Mouse (Mus musculus) T-helper 1 cell (primary cell): Measurements from ENCODE around the gene Atp8a1.

Experiments used
- in situ Hi-C: fragments of 300-600 bp; cut with MboI, MseI; formaldehyde crosslinking; loops from one replicate; pipeline ENCODE4 v1.15.1; 2025; ENCODE audit warnings: high pct_unique_total_duplicates

Atp8a1 gene

DNA sequence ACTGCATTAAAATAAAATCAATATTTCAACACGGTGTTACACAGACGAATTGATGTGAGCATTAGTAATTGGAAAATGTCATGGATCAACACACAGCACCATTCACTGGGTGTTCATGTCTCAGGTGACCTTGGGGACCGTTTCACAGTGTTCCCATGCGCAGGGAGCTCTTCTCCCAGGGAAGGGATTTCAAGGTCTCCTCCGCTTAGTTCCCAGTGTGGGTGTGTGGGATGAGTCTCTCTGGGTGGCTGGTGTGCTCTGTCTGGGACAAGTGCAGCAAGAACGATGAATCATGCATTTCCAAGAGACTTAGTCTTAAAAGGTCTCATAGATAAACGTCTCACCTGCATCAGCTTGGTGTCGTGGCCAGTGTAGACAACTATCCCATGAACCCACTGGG lies 78.5 kb downstream of the Atp8a1 start:
- in situ Hi-C loops: no loop called here

DNA sequence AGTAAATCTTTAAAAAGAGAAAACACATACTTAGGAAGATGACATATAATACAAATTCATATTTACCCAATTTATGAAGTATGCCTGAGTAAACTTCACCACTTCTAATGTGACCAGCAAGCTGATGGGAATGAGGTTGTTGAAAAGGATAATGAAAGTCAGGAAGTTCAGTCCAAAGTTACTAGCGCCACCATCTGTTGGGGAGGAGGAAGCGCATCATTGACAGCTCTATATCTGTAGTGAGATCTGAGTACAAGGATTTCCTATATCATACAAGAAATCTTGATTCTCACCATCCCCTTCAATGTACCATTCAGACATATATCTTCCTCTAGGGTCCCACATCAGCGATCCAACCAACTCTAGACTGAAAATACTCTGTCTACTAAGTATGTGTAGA lies 82.4 kb downstream of the Atp8a1 start:
- in situ Hi-C loops: loop anchor here (5.0 kb wide), 1 partner anchor 348 kb away; no protein-coding TSS in a partner anchor

DNA sequence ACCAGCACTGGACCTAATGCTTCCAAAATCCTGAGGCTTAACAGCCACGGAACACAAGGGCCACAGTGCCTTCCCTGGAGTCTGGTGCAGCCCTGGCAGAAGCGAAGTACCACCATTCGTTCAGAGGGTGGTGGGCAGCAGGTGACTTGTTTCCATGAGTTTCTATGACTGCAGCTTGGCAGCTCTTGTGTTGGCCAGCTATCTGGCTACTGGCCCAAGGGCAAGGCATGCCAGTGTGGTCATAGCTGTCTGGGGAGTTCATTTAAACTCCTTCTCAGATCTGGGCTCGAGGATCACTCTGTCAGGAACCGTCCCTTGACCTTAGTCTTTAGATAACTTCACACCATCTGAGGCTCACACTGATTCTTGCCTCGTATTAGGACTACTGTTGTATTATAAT lies 89.1 kb downstream of the Atp8a1 start:
- in situ Hi-C loops: no loop called here

DNA sequence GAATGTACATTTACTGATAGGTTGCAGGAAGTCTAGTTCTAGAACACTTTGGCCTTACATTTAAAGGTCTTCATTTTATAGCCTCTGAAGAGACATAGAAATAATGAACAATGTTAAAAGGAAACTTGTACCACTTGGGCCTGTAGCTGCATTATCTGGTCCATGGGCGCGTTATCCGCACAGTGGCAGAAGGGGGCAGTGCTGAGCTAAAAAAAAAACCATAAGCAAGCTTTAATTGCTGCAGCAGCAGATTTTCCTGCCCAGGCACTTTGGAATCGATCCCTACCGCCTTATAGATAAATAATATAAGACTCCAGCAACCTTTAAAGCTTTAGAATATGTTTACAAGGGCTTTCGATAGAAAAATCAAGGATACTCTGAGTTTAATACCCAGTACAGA lies 91.1 kb downstream of the Atp8a1 start:
- in situ Hi-C loops: no loop called here

DNA sequence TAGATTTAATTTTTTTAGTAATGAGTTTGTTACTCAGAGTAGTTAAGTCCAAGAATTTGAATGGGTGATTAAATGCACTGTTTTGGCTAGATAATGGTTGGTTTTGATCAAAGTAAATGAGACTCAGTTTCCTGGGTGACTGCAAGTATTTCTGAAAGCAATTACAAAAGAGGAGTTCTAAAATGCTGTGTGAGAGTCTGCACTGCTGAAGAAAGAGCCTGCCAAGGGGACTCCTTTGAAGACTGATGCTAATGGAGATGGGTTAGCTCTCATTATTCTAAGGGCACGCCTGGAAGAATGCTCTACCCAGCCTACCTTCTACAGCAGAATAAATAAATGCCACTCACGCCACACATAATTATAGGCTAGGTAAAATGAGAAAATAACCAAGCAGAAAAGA lies 94.2 kb downstream of the Atp8a1 start:
- in situ Hi-C loops: loop anchor here (5.0 kb wide), 1 partner anchor 259 kb away; no protein-coding TSS in a partner anchor

DNA sequence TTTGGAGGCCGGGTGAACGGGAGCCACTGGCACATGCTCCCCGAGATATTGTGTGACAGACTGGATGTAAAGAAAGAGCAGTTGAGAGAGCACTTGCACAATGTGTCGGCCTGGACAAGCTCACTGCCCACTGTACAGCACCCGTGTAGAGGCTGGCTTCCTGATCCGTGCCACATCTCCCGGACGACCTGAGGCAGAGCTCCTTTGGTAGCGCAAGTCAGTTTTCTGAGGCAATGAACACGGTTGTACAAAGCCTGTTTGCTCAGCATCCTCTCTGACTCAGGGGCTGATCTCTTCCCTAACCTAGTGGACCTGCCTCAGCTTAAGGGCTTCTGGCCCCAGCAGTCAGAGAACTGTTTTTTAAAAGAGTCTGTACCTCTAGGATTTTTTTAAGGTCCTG lies 94.6 kb downstream of the Atp8a1 start:
- in situ Hi-C loops: loop anchor here (5.0 kb wide), 1 partner anchor 260 kb away; no protein-coding TSS in a partner anchor

DNA sequence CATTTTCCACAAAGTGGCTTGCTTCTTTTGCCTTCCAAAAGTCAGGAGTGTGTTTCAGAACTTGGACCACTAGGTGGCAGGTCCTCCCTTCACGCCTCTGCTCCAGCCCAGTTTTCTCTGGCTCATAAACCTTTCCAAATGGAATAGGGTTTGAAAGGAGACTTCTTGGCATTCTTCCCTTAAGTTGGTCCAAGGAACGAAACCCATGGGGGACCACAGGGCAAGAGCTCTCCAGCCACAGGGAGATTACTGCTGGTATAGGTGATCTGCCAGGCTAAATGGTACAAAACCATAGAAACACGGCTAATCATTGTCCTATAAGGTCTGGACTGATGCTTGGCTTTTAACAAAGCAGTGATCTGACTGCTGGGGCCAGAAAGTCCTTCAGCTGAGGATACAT lies 95.2 kb downstream of the Atp8a1 start:
- in situ Hi-C loops: loop anchor here (5.0 kb wide), 1 partner anchor 260 kb away; no protein-coding TSS in a partner anchor

DNA sequence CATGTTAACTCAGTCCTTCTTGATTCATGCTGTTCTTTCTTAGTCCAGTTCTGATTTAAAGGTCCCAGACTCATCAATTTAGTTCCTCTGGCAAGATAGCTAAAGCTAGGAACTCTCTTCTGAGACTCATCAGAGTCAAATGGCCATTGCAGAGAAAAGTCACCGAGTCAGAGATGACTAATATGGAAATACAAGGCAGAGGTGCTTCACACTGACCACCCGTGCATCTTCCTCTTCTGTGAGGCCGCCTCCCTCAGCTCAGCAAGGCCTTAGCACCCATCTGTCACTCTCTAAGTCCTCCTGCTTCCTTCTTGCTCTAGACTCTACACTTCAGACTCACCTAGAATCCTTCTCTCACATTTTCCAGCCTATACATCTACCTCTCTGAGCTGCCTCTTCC lies 108.0 kb downstream of the Atp8a1 start:
- in situ Hi-C loops: no loop called here

DNA sequence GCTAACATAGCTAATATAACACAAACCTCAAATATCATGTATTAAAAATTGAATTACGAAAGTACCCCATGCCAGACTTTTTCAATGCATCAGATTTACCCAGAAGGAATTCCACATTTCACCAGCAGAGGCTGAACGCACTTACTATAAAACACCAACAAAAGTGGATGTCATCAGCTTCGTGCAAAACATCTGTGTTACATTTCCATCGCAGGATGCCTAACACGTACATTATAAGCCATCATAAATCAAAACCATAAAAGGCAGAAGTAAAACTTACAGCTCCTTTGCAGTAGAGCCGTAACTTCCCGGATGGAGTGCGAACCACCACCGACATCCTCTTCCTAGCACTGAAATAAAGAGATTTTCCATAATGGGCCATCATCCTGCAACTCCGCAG lies 109.1 kb downstream of the Atp8a1 start:
- in situ Hi-C loops: no loop called here

DNA sequence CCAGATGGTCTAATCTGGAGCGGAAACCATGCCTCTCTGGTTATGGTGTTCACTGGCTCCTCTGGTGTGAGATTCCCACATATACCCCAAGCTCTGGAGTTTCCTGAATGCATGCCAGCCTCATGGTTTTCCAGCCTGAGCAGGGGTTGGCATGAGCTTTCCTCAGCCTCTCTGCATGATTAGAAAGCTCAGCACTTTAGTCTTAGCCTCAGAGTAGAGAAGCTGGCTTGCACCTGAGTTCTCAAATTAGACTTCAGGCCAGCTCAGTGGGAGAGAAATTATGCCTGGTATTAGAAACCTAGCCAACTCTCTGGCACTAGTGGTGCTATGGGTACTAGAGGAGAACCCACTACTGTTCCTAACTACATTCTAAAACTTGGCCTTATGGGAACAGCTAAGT lies 111.5 kb downstream of the Atp8a1 start:
- in situ Hi-C loops: no loop called here

DNA sequence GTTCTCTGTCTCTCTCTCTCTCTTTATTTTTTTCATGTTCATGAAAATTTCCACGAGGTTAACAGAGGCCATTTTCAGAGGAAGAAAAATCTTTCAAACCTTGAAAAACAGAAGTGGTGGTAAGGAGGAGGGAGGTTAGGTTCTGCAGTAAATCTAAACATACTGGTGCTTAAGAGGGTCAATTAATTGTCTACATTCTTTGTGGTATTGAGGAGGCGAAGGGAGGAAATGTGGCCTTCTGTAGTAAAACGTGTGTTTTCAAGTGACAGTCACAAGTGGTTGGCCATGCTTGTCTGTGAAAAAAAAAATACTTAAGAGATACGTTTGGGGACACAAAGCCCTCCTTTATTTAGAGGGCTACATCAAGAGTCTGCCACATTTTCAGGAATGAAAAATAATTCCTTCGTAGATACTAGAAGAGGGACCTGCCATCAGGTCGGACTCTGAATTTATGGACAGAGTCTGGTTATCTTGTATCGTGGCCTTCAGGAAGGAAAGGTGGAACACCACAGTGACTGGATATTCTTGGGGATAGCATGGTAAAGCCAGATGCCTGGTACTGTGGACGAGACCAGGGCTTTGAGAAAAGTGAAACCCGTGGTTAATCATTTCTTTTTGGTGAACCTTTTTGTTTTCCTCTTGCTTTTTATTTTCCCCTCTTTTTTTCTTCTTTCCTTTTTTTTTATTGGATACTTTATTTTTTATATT lies 113.5 kb downstream of the Atp8a1 start:
- in situ Hi-C loops: no loop called here

DNA sequence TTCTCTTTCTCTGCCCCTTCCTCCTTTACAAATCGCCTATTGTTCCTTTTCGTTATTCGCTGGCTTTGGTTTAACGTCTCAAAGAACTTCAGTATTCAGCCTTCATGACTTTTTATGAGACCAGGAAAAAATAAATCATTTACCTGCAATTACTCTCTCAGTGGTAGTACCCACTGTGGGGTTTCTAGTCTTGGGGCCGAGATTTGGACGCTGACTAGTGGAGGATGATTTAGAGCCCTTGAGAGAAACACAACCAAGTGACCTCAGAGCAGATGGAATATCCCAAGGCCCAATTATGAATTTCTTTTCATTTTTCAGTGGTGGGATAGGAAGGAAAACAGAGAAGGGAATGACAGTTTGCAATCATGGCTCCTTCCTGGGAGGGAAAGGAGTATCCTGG lies 114.1 kb downstream of the Atp8a1 start:
- in situ Hi-C loops: no loop called here

DNA sequence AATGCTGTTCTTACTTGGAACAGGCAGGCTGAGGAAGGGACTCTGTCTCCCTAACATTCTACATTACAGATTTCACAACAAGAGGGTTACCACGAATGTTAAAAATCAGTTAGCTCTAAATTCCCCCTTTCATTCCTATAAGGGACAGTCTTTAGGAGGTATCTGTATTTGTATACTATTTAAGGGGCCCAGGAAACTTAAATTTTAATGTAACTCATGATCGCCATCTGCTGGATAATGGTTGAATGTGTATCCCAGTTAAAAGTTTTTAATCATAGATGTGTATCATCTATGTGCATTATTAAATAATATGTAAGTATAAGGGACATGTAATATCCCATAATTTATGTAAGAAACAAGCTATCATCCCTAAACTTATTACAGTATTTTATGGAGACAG lies 119.5 kb downstream of the Atp8a1 start:
- in situ Hi-C loops: loop anchor here (5.0 kb wide), 1 partner anchor 195 kb away; no protein-coding TSS in a partner anchor

DNA sequence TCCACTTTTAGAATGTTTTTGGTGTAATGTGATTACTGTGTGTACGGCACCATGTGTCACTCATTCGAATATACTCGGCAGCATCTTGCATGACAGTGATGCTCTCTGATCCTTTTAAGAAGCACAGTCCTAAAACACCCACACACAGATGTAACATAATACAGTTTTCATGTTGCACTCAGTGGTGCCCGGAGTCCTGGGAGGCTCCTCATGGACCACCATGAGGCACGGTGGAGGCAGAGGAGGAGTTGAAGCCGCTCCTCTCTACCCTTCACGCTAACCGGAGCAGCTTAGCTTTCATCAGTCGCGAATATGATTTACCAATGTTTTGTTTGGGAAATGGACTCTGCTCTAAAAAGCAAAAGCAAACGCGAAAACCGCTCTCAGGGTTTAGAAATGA lies 120.4 kb downstream of the Atp8a1 start:
- in situ Hi-C loops: loop anchor here (5.0 kb wide), 1 partner anchor 195 kb away; no protein-coding TSS in a partner anchor

DNA sequence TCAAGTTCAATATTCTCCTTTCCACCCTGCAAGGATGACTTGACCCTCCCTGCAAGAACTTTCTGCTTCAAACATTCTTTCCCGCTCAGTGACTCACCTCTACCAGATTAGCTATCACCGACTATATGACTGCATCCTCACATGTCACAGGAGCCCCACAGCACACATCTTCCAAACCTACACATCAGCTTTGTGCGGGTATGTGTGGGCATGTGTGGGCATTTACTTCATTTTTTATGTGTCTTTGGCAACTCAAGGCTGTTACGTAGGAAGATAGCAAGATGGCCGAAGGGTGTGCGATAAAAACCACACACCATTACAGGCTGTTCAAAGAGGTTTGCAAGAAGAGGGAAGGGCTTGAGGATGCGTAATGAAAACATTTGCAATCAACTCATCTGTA lies 145.6 kb downstream of the Atp8a1 start:
- in situ Hi-C loops: no loop called here

DNA sequence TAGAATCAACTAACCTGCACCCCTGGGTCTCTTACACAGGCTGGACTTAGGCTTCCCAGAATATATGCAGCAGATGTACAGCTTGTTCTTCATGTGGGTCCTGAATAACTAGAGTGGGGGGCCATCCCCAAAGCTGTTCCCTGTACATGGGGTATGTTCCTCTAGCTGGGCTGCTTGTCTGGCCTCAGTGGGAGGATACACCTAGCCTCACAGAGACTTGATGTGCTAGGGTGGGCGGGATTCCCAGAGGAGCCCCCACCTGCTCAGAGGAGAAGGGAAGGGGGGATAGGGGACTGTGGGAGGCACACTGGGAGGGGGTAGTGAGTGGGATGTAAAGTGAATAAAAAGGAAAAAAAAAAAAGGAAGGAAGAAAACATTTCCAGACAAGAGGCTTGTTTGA lies 147.8 kb downstream of the Atp8a1 start:
- in situ Hi-C loops: no loop called here

DNA sequence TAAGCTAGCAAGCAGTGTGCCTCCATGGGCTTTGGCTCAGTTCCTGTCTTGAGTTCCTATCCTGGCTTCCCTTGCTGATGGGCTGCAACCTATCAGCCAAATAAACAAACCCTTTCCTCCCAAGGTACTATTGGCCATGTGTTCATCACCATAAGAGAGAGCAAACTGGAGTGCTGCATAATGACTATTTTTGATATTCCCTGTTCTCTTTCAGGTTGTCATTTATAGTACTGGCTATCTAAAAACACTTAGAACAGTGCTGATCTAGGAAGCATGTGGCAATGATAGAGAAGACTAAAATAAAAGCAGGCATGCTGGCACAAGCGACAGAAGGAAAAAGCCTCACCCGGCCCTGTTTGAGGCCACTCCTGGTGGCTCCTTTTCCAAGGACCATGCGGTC lies 149.1 kb downstream of the Atp8a1 start:
- in situ Hi-C loops: no loop called here

DNA sequence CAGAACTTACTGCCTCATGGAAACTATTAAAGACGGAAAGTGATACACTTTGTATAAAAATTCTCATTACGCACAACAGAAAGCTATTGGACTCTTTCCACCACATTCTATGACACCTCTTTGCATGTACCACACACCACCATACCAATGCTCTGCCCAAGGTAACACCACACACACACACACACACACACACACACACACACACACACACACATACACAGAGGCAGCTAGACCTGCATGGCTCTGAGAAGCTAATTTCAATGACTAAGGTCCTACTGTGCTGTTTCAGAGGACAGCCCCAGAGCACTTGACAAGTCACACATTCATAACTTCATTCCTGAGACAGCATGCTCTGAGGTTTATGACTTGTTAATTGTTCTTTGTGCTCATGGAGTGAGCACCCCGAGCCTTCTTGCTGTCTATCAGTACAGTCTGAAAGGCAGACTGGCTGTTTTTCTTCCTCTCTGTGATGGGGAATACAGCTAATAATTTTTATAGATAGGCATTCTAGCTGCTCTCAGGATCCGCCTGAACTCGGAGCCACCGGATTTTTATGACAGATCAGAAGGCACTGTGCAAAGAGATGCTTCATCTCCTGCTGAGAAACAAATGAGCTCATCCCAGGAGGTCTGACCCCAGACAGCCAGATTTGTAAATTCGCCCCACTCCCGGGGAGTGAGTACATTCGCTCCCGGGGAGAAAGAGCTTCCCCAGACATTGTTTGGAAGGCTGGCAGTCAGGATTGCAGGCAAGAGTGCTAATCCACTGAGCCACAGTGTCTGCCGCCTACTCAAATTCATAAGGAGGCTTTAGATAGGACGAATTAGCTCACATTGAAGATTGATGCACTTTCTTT lies 150.3 kb downstream of the Atp8a1 start:
- in situ Hi-C loops: no loop called here

DNA sequence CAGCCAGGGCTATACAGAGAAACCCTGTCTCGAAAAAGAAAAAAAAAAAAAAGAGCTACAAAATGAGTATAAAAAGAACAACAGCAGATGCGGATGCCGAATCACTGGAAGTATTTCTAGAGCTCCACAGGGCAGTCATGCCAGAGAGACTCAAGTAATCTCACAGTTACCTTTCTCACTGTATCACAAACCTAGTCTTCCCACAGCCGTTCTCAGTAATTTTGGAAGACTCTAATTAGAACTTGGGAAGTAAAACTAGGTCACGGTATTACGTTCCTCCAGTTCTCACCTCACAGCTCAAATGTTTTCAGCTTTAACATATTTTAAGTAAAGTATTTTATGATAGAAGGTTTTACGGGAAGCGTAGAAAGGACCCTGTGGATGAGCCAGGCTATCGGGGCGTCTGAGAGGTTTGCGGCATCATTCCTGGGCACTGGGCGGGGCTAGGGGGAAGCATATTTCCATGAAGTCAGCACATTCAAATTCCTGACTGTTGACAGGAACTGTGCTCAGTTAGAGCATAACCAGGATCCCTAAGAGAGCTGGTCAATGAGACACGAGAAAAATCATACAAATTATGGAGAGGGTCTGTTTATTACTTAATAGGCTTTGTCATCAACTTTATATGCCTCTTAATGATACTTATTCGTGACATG lies 152.1 kb downstream of the Atp8a1 start:
- in situ Hi-C loops: no loop called here

DNA sequence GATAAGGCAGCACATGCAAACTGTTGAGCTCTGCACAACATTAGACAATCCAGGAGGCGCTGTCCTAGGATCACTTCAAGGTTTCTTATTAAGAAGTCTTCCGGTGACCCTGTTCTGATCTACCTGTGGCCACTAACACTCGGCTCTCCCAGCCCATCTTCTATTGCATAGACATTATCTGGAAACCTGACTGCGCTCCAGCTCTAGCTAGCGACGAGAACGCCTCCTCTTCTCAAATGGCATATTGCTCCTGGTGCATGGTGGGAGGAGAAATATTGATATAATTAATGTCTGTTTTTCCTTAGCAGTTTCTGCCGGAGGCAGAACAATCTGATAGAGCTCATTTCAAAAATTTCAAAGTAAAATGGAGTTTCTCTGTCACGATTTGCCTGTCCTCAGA lies 156.9 kb downstream of the Atp8a1 start:
- in situ Hi-C loops: no loop called here

DNA sequence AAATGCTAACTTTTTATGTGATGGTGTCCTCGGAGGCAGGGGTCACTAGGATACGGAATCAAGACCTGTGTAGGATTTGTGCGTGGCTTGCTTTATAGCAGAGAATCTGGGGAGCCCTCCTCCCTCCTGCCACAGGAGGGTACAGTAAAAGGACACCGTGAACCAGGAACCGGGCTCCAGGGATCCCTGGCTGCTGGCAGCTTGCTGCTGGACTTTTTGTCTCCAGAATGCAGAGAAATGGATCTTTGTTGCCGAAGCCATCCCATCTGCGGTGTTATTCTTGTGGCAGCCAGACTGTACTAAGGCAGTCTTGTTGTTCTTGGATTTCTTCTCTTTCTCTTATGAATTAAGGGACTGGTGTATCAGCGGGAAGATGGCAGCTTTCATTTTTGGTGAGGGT lies 159.2 kb downstream of the Atp8a1 start:
- in situ Hi-C loops: no loop called here

DNA sequence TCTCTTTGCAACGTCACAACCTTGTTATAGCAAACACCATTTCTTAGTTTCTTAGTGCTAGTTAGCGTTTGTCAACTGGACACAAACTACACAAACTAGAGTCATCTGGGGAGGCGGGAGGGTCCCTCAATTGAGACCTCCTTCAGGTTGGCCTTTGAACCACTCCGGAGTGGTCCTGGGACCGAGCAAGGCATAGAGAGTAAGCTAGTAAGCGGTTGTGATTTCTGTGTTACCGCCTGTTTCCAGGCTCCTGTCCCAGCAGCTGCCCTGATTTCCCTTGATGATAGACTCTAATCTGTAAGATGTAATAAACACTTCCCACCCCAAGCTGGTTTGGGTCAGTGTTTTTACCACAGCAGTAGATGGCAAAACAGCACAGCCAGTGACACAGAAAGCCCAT lies 161.3 kb downstream of the Atp8a1 start:
- in situ Hi-C loops: no loop called here
